Mouse (Mus musculus): Measurements from ENCODE around the gene Treml4. TPM values are rescaled to one million over a fixed set of nuclear protein-coding genes. Genes with fewer than 3 reads are reported as not detected.

Gene Treml4
- polyA plus RNA-seq, 1 experiment, result 1.7 TPM

GRCm38 (mm10) chr17:48324258-48324657 is 60.2 kb downstream of the Treml4 start:
- WGBS, result 83% methylated on average over 5 of the region's 5 CpGs
- no peak for DNase-seq (ENCODE audit: low read depth, low spot score)

Other genes with a start within 250 kb of the Treml4 start
- gene 1700122O11Rik, start 226.0 kb upstream of the Treml4 start, polyA plus RNA-seq (2012; rRNA removed), result not detected in 2 replicates
- gene 1700067P10Rik, start 175.0 kb upstream of the Treml4 start, polyA plus RNA-seq (2012; rRNA removed), result not detected in 2 replicates
- 0.07 and 0.23 TPM in 2 replicates for gene 9830107B12Rik, start 118.0 kb upstream of the Treml4 start, polyA plus RNA-seq (2012; rRNA removed)
- gene A530064D06Rik, start 97.0 kb upstream of the Treml4 start, polyA plus RNA-seq (2012; rRNA removed), result 0.38 and 0.46 TPM in 2 replicates
- gene Trem1, start 31.5 kb upstream of the Treml4 start, polyA plus RNA-seq (2012; rRNA removed), result 0.21 and 0.37 TPM in 2 replicates
- 0.11 TPM in 1 of 2 replicates, not detected in the other for gene Trem3, start 16.5 kb upstream of the Treml4 start, polyA plus RNA-seq (2012; rRNA removed)
- 2.5 and 2.8 TPM in 2 replicates for gene Treml2, start 35.2 kb downstream of the Treml4 start, polyA plus RNA-seq (2012; rRNA removed)
- 0.53 and 0.81 TPM in 2 replicates for gene B430306N03Rik, start 51.8 kb downstream of the Treml4 start, polyA plus RNA-seq (2012; rRNA removed)
- gene Trem2, start 82.1 kb downstream of the Treml4 start, polyA plus RNA-seq (2012; rRNA removed), result 0.71 and 1.1 TPM in 2 replicates
- not detected in 2 replicates for gene Treml1, start 95.6 kb downstream of the Treml4 start, polyA plus RNA-seq (2012; rRNA removed)
- gene Nfya, start 145.6 kb downstream of the Treml4 start, polyA plus RNA-seq (2012; rRNA removed), result 33.4 and 61.7 TPM in 2 replicates
- gene Oard1, start 145.7 kb downstream of the Treml4 start, polyA plus RNA-seq (2012; rRNA removed), result 13.4 and 15.1 TPM in 2 replicates
- gene Apobec2, start 168.6 kb downstream of the Treml4 start, polyA plus RNA-seq (2012; rRNA removed), result 1.6 and 2.2 TPM in 2 replicates
- gene Tspo2, start 187.2 kb downstream of the Treml4 start, polyA plus RNA-seq (2012; rRNA removed), result 3.6 and 6.1 TPM in 2 replicates
- gene Unc5cl, start 190.6 kb downstream of the Treml4 start, polyA plus RNA-seq (2012; rRNA removed), result 48.7 and 88.8 TPM in 2 replicates

Measured in large intestine, adult 2 months (tissue).